Mouse (Mus musculus) right cerebral cortex, postnatal 14 days (tissue): ENCODE measurements at regions not wholly inside any gene's neighbourhood (a gene's known extent, or its start where the extent isn't known, plus 50 kb on each side); places are given as distances from the start of the nearest gene placed in this dataset.
"Not testable (repeated sequence)": the region's sequence is repeated elsewhere in the genome, so short reads cannot be mapped to it uniquely, and the experiment has no call there.

Source experiments
- DNase-seq: peaks from one replicate; pipeline ENCODE4 v3.0.0; 2022

DNA sequence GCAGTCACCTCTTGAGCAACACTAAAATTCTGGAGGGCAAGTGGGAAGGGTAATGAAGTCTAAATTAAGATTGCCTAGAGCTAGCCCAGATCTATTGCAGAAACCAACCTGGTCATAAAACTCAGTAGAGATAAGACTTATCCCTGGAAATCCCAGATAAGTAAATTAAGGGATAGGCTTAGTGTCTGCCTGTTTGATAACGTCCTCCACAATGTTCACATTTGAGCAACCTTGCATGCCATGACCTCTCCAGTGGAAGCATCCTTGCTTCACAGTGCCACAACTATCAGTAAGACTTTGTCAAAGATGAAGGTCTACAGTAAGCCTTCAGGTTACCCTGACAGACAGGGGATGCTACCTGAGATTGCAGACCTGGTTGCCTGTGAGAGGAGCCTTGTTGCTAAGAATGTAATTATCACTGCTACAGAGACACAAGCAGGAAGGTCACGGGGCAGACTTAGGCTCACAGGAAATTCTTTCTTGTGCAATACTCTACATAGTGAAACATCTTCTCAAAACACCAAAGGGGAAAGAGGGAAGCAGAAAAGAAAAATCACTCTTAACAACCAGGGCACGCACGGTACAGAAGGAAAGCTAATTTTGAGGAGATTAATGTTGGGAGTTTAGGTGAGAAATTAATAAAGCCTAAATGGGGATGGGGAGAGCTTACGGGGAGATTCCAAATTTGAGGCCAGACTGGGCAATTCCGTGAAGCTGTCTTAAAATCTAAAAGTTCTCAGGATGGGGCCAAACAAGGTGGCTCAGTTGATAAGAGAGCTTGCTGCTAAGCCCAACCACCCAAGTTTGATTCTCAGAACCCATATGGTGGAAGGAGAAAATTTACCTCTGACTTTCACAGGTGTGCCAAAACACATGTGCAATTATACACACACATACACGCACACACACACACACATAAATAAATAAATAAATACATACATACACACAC, 56.9 kb upstream of the Prdm9 start:
- no peak for DNase-seq

DNA sequence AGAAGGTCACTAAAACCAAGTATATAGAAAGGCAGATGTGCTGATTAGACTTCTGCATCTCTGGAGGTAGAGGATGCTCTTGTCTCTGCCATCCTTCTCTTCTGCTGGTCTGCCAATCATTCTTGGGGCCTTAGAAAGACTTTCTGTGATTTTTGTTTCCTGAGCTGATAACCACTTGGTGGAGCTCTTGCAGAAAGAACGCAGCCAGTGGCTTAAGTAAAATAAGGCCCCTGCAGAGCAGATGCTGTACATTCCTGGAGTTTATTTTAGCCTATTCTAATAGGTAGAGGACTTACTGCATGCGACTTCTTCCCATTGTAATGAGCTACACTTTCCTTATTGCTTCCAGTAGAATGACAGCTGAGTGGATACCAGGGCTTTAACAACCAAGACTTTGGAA, 58.8 kb upstream of the Prdm9 start:
- peak; percentile 5 for DNase-seq

DNA sequence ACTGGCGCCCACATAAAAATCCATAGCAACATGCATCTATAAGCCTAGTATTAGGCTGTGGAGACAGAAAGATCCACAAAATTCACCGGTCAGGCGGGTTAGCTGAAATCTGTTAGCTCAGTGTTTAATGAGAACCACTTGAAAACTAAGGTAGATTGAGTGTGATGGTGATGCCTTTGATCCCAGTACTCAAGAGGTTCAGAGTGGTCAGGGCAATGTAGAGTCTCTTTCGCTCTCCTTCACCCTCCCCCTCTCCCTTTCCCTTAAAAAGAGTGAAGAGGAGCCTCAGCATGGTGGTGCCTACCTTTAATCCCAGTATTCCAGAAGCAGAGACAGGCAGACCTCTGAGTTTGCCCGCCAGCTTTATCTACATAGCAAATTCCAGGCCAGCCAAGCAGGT, 66.6 kb upstream of the Prdm9 start:
- no peak for DNase-seq

DNA sequence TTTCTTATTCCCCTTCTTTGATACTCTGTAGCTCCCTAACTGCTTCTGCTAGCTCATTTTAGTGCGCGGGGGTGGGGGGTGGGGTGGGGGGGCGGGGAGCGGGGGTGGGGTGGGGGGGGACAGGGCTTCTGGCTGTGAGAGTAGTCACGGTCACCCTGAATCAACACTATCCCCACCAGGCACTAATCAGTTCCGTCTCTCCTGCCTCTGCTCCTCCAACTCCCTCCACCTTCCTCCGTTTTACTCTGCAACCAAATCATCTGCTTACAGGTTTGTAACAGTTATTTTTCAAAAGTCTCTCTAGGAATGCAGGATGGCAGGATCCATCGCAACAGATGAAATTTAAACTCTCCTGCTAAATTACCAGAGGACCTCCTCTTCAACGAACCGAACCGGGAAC, 67.5 kb upstream of the Prdm9 start:
- DNase-seq, result no peak

DNA sequence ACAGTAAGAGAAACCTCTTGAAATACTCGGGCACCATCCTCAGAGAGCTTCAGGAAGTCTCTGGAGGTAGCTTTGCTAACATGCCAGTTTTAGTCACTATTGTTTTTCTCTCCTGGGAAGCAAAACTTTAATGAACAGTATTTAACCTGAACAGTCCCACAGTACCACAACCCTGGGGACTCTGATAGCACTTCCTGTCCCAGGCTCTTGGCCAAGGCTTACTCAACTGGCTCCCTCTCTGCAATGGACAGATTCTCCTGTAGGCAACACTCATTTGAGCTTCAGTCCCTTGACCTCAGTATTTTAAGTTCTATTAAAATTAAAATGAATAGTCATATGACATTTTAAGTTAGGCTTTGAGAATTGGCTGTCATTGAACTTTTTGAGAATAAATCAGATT, 67.9 kb upstream of the Prdm9 start:
- no peak for DNase-seq

DNA sequence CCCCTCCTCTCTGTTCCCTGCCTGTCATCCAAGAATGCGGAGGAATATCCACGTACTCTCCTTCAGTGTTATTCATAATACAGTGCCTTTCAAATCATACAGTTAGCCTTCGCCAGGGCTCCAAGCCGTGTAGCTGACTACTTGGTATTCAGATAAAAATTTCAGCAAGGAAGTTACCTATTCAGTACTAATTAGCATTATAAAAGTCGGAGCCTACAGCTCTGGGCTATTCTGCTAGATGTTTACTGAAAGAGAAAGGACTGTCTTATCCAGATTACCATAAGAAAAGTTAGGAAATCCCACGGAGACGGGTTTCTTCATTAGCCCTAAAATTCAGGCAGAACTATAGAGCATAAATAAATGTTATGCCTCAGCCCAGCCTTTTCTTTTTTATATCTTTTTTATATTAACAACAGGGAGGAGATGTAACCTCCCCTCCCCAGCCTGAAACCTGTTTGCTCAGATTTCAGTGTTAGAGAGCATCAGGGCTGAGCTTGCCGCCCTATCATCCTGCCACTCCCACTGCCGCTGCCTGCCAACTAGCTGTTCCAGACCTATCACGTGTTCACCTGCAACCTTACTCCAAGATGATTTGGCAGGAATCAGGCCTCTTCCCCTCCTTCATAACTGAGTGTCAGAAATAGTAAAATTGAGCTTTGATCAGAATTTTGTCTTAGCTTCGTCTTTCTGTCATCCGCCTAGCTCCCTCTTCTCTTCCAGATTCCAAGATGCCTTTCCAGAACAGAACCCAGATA, 65.5 kb upstream of the Chd1 start:
- not testable (repeated sequence) for DNase-seq

DNA sequence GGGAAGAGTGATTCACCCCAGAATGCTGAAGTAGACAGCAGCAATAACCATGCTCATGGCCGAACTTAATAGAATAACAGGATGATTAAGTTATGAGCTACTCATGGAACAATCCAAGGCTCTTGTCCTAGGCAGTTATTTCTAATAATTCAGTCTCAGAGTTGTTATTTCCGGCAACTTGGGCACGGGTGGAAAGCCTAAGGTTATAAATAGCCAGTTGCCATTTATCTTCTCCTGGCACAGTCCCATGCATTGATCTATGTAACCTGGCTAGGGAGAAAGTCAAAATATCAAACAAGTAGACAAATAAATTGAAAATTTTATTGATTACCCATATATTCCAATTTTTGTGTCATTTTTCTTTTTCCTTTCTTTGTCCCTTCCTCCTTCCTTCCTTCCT, 64.0 kb upstream of the Chd1 start:
- DNase-seq, result no peak

DNA sequence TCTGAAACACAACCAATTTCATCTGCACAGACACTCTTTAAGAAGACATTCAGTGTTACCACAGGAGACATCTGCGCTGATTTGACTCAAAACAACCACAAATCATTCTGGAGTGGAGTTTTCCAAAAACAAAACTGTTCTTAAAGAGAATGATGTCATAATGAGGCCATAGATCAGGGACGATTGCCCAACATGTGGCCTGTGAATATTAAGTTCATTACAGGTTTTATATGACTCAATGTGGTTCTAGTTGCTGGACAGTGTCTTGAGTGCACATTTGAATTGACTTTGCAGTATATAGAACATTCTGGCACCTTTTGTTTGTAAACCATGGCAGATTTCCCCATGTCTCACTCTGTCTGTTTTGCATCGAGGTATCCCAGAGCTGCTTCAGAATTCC, 63.0 kb upstream of the Chd1 start:
- no peak for DNase-seq

DNA sequence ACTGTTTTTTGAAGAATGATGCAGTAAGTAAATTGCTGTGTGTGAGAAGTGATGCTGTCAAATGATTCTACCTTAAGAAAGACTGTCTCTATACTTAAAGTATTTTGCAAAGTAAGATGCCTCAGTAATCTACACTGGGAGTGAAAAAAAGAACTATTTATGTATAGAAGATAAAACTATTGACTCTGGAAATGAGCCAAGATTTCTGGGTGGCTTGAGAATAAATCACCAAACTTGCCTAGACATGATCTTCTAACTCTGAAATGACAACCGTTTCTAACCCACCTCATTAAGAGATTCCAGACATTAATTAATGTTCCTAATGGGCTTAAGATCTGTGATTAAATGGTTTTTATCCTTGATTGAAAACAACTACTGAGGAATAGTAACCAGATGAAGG, 58.0 kb upstream of the Chd1 start:
- DNase-seq, result no peak

DNA sequence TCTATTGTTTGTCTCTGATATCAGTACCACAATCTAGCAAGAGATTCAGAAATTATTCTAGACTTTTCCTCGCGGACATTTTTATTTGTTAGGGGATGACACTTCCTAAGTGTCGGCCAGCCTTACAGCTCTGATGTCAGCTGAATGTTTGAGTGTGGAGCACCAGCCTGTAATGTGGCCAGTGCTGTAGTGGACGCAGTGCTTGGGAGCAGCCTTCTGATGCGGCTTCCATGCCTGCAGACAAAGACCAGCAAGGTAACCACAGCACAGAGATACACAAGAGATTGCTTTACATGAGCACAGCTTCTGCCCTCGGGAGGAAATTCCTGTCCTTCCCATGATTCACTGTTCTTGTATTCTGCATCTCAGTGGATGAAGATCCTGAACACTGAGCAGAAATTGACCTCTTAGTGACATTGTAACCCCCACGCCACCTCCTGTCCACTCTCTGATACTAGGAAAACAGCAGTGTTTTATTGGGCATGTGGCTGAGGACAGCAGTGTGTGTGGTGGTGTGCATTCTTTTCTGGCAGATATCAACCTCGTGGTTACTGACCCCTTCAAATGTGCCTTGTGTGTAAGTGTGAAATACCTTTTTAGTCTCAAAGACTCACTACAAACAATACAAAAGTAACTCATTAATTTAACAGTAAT, 54.6 kb upstream of the Chd1 start:
- no peak for DNase-seq

DNA sequence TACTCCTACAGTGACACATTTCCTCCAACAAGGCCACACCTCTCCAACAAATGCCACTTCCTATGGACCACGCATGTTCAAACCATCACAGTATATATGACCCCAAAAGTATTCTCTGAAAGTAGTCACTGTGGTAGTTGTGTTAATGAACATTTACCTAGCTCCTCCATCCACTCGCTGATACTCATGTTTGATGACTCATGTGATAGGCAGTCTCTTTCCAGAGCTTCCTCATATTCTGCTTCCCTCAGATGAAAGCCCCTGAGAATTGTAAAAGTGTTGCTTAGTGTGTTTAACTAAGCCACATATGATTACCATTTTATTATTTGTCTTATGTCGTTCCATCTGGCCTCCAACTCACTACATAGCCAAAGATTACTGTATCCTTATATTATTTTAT, 52.9 kb upstream of the Chd1 start:
- no peak for DNase-seq
